Mouse (Mus musculus) small intestine, adult 2 months (tissue): Measurements from ENCODE around the gene Rap1gap2.

Experiments used
- CTCF ChIP-seq: fragments of 200-500 bp; IDR thresholded peaks from 2 replicates; pipeline ENCODE4 v1.5.1; 2012; ENCODE audit warnings: low read depth, mild to moderate bottlenecking, control low read depth, inconsistent platforms, low read length, moderate library complexity, mixed read lengths; ENCODE audit not compliant: insufficient replicate concordance, insufficient read length; ENCODE audit errors: extremely low read depth
- POLR2A ChIP-seq: fragments of 200-500 bp; IDR thresholded peaks from 2 replicates; pipeline ENCODE4 v1.6.1; 2012; ENCODE audit warnings: low read depth, mild to moderate bottlenecking, control low read depth, inconsistent platforms, low read length, moderate library complexity

- TF ChIP-seq POLR2A (no peak), CTCF (no peak)
Observed at GRCm38 (mm10) chr11:74558933-74559332, 51.8 kb downstream of the Rap1gap2 start.
